Mouse (Mus musculus) frontal cortex, postnatal 36 days (tissue): ENCODE data around the gene 4931417E11Rik.

ENCODE experiments used
- DNase-seq, 2 experiments: peaks; one replicate each; pipeline ENCODE4 v3.0.0; 2022; ENCODE audit warnings: low spot score in 2 of 2

Gene 4931417E11Rik

DNA sequence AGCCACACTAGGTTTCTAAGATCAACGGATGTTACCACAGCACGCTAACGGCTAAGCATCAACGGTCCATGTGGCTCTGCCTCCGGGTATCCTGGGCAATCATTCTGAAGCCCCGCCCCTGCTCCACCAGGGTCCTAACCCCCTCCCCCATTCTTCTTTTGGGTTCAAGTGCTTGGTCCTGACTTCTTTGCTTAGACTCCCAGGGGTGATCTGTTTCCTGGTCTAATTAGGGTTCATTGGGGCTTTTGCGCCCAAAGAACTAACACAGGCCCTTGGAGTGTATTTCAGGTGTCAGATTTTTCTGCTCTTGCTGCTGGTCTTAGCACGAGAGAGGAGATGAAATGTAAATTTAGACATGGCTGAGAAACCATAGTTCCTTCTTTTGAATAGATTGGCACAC is at the start of gene 4931417E11Rik:
Gene 4931417E11Rik, minus strand, starts transcription at position 101 of the 400 bp plus-strand sequence.
- no peak for DNase-seq

DNA sequence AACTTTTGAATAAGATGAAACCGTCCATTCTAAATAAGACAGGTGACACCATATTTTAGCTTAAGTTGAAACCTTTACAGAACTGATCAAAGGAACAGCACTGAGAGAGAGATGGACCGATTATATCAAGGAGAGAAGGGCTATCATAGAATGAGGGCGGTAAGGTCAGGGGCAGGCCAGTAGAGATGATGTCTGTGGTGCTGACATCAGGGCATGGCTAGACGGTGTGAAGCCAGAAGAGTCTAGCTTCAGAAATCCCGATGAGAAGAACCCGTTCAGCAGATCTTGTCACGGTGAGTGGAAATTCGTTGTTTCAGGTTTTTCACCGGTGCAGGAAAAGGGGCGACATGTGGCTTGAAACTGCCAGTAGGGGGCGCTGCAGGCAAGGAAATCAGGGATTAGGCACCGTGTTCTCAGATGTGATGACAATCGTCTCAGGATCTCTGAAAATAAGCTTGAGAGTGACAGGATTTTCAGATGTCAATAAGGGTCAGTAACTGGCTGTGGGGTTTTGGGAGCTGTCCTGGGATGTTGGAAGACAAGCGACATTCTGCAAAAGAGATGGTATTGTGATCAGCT is 48.4 kb upstream of the 4931417E11Rik start:
- DNase-seq, result peak; percentile 80 to 81

DNA sequence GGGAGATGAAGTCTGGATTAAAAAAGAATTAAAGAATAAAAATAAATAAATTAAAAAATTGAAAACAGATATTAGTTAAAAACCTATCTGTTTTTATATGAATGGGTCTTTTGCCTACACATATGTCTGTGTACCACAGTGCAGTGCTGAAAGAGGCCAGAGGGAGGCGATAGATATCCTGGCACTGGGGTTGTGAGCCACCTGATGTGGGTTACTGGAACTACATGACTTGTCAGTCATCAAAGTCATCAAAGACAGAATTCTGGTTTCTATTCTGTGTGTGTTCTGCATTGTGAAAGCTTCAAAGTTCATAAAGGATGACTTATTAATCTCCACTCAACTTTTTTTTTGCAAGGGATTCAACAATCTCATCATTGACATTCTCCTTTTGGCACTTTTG is 43.4 kb upstream of the 4931417E11Rik start:
- DNase-seq, result no peak

DNA sequence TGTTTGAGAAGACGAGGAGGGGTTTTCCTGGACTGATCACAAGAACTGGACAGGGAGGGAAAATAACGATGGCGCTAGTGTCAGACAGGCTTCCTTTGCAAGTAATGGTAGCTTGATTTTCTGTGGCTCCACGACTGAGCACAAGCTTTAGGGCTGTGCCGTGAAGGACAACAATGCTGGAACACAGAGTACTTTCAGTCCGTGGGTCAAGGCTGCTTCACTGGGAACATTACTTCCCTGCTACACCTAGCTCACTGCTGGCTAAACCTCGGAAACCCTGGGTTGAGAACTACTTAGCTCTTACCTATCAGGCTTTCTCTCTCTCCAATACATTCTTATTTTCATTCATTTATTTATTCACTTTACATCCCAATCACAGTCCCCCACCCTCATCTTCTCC is 30.2 kb upstream of the 4931417E11Rik start:
- DNase-seq, result no peak

DNA sequence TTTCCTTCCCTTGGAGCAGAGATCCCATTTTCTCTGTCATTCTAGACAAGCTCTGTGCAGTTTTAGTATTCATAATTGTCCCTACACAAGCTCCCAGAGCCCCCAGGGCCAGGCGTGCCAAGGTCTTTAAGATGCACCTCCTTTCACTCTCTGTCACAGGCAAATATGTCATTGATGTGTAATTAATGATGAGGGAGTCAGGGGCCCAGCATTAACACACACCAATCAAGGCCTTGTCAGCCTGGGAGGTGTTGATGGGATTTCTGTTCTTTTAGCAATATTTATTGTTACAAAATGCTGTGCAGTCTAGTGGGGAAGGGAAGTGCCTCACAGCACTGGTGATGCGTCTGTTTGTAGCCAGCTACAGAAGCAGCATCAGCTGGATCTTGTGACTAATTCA is 27.9 kb upstream of the 4931417E11Rik start:
- DNase-seq, result no peak

DNA sequence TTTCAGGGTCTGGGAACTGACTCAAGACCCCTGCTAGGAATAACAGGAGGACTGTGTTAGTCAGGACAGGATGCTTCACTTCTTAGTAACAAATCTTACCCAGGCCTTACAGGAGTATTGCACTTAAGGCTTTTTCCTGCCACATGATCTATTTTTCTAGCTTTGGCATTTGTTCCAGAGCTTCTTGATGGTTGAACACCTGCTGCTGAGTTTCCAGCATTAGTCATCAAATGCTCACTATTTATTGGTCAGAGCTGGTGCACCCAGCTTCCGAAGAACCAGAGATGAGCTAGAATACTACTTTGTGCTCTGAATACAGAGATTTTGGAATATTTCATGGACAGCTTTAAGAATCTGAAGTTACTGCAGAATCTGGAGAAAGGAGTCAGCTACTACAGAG is 21.1 kb upstream of the 4931417E11Rik start:
- DNase-seq, result no peak

DNA sequence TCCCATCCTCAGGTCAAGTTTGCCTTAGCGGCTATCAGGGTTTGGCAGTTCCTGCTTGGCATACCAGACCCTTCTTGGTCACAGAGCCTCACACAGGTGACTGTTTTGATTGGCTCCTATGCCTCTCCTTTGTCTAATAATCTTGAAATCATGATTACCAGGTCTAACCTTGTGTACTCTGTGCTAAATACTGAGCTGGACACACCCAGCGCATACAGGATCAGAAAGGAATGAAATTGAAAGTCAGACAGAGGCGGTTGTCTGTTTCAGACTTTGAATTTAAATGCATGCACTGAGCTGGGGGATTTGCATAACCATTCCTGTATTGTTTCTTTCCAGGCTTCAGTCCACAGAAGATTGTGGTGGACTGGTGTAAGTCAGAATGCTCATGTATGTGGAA is 16.1 kb upstream of the 4931417E11Rik start:
- DNase-seq, result no peak

DNA sequence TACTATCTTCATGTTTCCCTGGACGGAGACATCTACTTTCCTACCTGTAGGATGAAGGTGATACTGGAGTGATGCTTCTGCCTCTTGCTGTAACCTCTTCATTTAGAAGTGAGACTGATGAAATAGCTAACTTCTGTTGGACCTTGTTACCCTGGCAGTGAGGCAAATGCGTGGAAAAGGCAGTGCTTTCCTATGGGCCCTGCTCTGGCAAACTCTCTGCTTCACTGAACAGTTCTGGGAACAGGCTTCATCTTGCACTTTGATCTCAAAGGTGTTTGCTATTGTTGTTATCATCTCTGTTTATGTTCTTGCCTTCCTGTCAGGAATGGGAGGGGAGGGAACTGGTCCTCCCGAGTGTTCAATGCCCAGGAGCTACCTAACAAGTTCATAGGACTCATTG is 3.4 kb downstream of the 4931417E11Rik start:
- no peak for DNase-seq

DNA sequence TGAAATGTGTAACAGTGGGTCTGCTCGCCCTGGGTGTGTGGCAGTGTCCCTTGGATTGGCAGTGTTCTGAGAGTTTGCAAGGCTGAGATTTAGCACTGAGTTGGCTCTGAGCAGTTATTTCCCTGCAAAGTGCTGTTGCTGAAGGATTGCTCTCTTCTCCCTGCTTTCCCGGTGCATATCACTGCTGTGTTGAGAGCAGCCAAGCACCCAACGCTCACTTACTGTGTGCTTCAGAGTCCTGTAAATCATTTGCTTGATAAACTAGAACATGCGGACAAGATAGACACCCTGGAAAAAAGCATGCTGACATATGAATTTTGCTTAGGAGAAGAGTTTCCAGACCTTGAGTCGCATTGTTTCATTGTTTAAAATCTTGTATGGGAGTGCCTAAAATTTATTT is 6.9 kb downstream of the 4931417E11Rik start:
- no peak for DNase-seq

DNA sequence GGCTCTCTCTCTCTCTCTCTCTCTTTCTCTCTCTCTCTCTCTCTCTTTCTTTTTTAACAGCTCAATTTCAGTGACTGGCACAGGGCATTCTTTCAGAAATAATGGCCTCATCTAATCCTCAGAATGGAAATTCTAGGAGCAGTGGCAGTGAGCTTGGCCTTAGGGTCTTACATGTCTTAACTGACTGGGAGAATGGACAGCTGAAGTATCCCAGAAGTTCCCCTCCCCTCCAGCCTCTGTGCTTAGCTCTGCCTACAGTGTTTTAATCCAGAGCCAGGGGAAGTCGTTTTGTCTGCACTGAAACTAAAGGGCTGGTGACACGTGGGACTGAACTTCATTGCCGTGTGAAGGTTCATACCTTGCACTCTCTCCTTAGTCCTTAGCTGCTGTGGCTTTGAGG is 35.6 kb downstream of the 4931417E11Rik start:
- DNase-seq, result no peak

DNA sequence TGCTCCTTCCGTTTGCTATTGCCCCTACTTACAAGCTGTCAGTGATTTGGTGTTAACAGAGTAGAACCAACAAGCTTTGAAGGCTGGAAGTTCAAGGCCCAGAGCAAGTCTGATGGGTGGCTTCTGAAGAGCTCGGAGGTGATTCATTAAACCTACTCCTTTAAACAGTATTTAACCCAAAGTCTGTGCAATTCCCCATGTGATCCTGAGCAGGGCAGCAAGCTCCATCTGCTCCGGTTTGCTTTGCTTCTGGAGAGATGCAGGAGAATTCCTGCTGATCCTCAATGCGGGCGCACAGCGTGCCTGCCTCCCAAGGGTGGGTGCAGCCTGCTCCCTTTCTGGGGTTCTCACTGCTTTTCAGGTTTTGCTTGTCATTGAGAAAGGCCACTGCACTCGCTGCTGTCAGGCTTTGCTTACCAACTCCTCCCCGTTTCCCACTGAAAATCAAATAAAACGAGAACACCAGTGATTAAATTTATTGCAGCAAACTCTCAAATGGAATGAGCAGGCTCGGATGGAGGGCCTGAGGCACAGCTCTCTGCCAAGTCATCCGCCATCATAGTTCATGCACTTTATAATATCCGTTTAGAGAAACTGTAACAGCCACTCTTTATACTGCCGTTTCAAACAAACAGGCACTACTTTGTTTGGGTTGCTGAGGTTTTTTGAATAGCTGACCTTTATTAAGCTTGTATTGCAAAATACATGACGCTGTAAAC is 40.7 kb downstream of the 4931417E11Rik start:
- peak in 1 of 2 experiments; percentile 3 for DNase-seq

DNA sequence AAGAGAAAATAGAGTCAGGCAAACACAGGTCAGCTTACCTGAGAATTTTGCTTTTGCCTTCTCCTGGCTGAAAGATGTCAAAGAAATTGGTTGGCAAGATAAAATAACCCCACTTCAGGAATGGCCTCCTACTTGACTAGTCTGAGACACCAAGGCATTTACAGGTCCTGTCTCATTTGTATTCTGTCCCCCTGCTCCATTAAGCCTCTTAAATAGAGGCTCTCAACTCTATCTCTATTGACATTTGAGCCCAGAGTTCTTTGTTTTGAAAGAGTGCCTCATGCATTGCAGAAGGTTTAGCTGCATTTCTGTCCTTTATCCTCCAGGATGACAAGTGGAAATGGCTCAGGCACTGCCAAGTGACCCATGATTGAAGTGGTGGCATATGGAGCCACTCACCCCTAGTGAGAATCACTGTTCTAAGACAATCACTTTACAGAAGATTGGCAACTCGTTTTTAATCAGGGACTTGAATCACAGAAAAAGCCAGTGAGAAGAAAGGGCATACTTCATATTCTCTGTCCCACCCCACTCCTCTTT is 42.1 kb downstream of the 4931417E11Rik start:
- no peak for DNase-seq
